Mouse (Mus musculus): ENCODE measurements at regions not wholly inside any gene's neighbourhood (a gene's known extent, or its start where the extent isn't known, plus 50 kb on each side); places are given as distances from the start of the nearest gene placed in this dataset.
"Not testable (repeated sequence)": the region's sequence is repeated elsewhere in the genome, so short reads cannot be mapped to it uniquely, and the experiment has no call there.

DNA sequence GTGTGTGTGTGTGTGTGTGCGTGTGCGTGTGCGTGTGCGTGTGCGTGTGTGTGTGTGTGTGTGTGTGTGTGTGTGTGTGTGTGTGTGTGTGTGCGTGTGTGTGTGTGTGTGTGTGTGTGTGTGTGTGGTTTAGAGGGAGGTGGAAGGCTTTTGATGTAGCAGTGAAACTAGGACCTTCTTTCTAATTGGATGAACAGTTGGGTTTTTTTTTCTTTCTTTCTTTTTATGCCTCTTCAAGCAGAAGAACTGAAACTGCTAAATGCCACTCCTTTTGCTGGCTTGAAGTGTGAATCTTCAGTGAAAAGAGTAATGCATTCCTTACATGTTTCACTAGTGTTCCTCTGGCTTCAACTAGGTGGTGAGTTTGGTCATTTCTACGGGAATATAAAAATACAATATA, 828.8 kb upstream of the Olfr1507 start:
- DNase-seq (ENCODE audit: low spot score in 2 of 2), result not testable (repeated sequence)

- not testable (repeated sequence) for DNase-seq (ENCODE audit: low spot score in 2 of 2)
These were observed 823.2 kb upstream of the Olfr1507 start for GRCm38 (mm10) chr14:53318512-53319309.

GRCm38 (mm10) chr14:53312490-53312889, 816.9 kb upstream of the Olfr1507 start:
- not testable (repeated sequence) for DNase-seq (ENCODE audit: low spot score in 2 of 2)

DNA sequence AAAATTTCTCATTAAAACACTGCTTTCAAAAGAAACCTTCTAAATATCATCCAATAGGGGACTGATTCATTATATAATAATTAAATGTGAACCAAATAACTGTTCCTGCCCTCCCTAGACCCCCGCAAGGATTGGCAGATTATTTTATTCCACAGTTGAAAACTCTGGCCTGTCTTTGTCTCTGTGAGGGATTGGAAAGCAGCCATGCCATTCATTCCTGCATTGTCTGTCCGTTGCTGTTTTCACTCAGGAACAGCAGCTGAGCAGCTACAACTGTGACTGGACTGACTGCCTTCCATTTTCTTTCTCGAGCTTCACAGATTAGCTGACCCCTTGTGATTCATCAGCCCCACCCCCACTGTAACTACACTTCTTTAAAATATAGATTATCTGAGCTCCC, 807.6 kb upstream of the Olfr1507 start:
- not testable (repeated sequence) for DNase-seq (ENCODE audit: low spot score in 2 of 2)

DNA sequence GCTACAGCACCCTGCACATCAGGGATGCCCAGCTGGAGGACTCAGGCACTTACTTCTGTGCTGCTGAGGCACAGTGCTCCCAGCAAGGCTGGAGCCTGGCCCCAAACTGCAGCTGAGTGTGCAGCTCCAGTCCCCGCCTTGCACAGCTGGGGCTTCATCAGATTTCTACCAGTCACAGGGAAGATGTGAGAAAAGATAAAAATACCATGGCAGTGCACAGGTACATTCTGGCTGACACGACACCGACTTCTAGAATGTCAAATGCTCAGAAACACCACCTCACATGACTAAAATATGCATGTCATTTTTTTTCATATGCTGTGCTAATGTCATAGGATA, 806.9 kb upstream of the Olfr1507 start:
- DNase-seq (ENCODE audit: low spot score in 2 of 2), result not testable (repeated sequence)

GRCm38 (mm10) chr14:53301722-53302490, 806.4 kb upstream of the Olfr1507 start:
- not testable (repeated sequence) for DNase-seq (ENCODE audit: low spot score in 2 of 2)

- not testable (repeated sequence) for DNase-seq (ENCODE audit: low spot score in 2 of 2)
These were observed 805.6 kb upstream of the Olfr1507 start for GRCm38 (mm10) chr14:53301110-53301509.

DNA sequence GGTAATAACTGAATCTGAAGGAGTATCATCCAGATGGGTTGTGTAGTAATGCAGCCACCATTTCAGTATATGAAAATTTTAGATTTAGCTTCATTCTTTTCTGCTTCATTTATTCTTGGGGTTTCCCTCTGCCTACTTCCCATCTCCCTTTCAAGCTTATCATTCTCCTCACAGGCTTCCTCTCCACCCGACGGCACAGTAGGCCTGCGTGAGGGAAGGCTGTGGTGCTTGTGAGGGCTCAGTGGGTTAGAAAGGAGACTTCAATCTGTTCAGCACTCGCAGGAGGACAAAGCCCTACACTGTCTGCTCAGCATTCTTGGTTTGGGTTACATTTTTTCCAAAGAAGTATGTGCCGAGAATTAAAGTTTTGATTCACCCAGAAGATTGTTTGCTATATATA, 804.2 kb upstream of the Olfr1507 start:
- DNase-seq (ENCODE audit: low spot score in 2 of 2), result not testable (repeated sequence)

GRCm38 (mm10) chr14:53283350-53284141, 788.0 kb upstream of the Olfr1507 start:
- DNase-seq (ENCODE audit: low spot score in 2 of 2), result not testable (repeated sequence)

DNA sequence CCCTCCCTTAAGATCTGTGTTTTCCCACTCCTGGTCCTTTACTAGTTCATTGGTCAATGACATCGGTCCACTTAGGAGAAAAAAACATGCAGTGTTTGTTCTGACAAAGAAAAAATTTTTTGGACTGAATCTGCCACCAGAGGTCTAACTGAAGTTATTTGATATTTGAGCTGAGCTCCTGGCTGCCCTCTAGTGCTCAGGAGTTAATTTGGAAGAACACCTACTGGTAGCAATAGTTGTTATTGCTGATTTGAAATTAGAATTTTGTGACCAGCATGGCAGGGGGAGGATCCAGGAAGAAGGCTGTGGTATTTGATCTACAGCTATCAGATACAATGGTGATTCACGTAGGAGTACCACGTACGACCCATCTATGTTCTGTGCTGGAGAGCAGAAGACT, 777.7 kb upstream of the Olfr1507 start:
- not testable (repeated sequence) for DNase-seq (ENCODE audit: low spot score in 2 of 2)

- not testable (repeated sequence) for DNase-seq (ENCODE audit: low spot score in 2 of 2)
These were observed 772.1 kb upstream of the Olfr1507 start for GRCm38 (mm10) chr14:53267693-53268092.

DNA sequence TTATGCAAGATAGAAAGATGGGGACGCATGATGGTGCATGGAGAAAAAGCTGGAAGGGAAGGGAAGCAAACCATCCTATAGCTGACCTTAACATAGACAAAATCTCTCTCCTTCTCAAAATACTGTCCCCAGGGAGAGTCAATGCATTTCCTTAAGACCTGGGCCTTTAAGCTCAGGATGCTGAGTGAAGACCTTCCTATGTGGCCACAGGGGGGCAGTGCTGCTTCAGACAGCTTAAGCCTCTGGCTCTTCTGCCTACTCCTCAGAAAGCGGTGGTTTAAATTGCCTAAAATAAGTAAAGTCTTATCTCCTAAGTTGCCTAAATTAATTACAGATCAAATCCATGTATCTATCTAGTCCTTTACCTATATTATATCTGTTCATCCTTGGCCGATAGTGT, 760.4 kb upstream of the Olfr1507 start:
- DNase-seq (ENCODE audit: low spot score in 2 of 2), result not testable (repeated sequence)

- DNase-seq (ENCODE audit: low spot score in 2 of 2), result not testable (repeated sequence)
These were observed 757.9 kb upstream of the Olfr1507 start for GRCm38 (mm10) chr14:53253470-53253869.

- DNase-seq (ENCODE audit: low spot score in 2 of 2), result not testable (repeated sequence)
These were observed 735.6 kb upstream of the Olfr1507 start for GRCm38 (mm10) chr14:53231142-53231541.

DNA sequence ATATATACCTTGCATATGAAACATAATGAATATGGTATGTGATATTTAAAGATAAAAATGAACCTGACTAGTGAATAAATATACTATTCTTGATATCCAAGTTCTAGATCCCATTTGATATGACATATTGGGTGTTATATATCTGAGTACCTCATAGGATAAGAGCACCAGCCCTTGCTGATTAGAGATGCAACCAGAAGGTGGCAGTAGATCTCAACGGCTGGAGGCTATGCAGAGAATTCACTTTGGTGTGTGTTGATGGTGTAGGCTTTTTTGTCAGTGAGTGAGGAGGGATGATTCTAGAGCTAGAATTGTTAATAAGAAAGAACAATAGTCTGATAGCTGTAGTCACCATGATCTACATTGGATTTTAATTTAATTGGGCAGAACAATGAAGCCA, 729.2 kb upstream of the Olfr1507 start:
- DNase-seq (ENCODE audit: low spot score in 2 of 2), result not testable (repeated sequence)

DNA sequence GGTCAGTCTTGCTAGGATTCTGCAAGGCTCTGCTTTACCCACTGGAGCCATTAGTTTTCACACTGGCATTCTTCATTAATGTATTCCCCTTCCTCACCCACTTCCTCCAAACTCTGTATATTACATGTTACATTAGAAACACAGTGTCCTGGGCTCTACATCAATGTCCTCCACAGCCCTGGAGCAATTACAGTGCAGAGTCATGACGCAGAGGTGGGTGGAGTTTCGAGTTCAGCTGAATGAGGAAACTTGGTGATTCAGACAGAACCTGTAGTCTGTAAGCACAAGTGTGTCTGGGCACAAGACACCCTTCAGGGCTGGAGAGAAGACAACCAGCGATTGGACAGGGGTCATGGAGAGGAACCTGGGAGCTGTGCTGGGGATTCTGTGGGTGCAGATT, 715.0 kb upstream of the Olfr1507 start:
- DNase-seq (ENCODE audit: low spot score in 2 of 2), result not testable (repeated sequence)

DNA sequence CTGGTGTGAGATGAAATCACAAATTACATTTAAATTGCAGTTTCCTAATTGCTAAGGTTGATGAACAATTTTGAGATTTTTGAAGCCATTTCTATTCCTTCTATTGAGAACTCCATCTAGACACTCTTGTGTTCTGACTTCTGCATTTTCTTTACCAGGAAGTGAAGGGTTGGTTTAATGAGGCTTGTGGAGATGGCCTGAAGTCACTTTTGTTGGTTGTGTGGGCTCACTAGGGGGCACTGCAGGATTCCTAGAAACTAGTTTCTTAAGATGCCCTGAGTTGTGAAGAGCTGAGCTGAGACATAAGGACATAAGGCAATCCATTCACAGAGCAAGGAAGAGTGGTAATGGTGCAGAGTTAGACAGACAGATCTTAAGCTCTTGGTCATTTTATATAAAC, 713.7 kb upstream of the Olfr1507 start:
- DNase-seq (ENCODE audit: low spot score in 2 of 2), result not testable (repeated sequence)

- not testable (repeated sequence) for DNase-seq (ENCODE audit: low spot score in 2 of 2)
These were observed 695.4 kb upstream of the Olfr1507 start for GRCm38 (mm10) chr14:53190931-53191330.

- not testable (repeated sequence) for DNase-seq (ENCODE audit: low spot score in 2 of 2)
These were observed 678.5 kb upstream of the Olfr1507 start for GRCm38 (mm10) chr14:53174099-53174498.

- DNase-seq (ENCODE audit: low spot score in 2 of 2), result not testable (repeated sequence)
These were observed 670.8 kb upstream of the Olfr1507 start for GRCm38 (mm10) chr14:53166327-53166726.

GRCm38 (mm10) chr14:53159012-53159411, 663.5 kb upstream of the Olfr1507 start:
- not testable (repeated sequence) for DNase-seq (ENCODE audit: low spot score in 2 of 2)

GRCm38 (mm10) chr14:53134783-53135182, 639.2 kb upstream of the Olfr1507 start:
- not testable (repeated sequence) for DNase-seq (ENCODE audit: low spot score in 2 of 2)
